Mouse (Mus musculus) heart, embryonic 15.5 days (tissue): ENCODE measurements around the gene Nanog. TPM values are rescaled to one million over a fixed set of nuclear protein-coding genes. Genes with fewer than 3 reads are reported as not detected.
"Not testable (repeated sequence)": the region's sequence is repeated elsewhere in the genome, so short reads cannot be mapped to it uniquely, and the experiment has no call there.

ENCODE experiments used
- ATAC-seq: fragments of 200-750 bp; cut with Nextera tagmentation; replicated peaks from 2 replicates; pipeline ENCODE4 v1.8.0; 2017; ENCODE audit warnings: low read depth, moderate TSS enrichment; ENCODE audit not compliant: insufficient number of reproducible peaks, insufficient read depth, low FRiP score
- H3K27ac ChIP-seq: fragments of 300-500 bp; sonication (generic); 2 replicates; pipeline ENCODE4 v1.5.1; 2015; ENCODE audit warnings: mild to moderate bottlenecking, inconsistent platforms
- H3K27me3 ChIP-seq: fragments of 300-500 bp; sonication (generic); 2 replicates; pipeline ENCODE4 v1.6.1; 2015; ENCODE audit warnings: inconsistent platforms
- H3K36me3 ChIP-seq: fragments of 300-500 bp; sonication (generic); 2 replicates; pipeline ENCODE4 v1.6.1; 2015; ENCODE audit warnings: mild to moderate bottlenecking, inconsistent platforms
- H3K4me1 ChIP-seq: fragments of 300-500 bp; sonication (generic); replicated peaks from 2 replicates; pipeline ENCODE4 v1.6.1; 2015; ENCODE audit warnings: inconsistent platforms
- H3K4me2 ChIP-seq: fragments of 300-500 bp; sonication (generic); 2 replicates; pipeline ENCODE4 v1.6.1; 2015; ENCODE audit warnings: inconsistent platforms, mild to moderate bottlenecking, moderate library complexity
- H3K4me3 ChIP-seq: fragments of 300-500 bp; sonication (generic); 2 replicates; pipeline ENCODE4 v1.5.1; 2015; ENCODE audit warnings: mild to moderate bottlenecking, inconsistent platforms
- H3K9ac ChIP-seq: fragments of 300-500 bp; sonication (generic); 2 replicates; pipeline ENCODE4 v1.6.1; 2015; ENCODE audit warnings: mild to moderate bottlenecking, inconsistent platforms
- H3K9me3 ChIP-seq: fragments of 300-500 bp; sonication (generic); replicated peaks from 2 replicates; pipeline ENCODE4 v1.6.1; 2016; ENCODE audit warnings: inconsistent platforms
- WGBS: fragments of 180-500 bp; shearing (Covaris S2); methylation state at CpG from one replicate; pipeline ENCODE4 v1.1.7; 2015; ENCODE audit warnings: mixed read lengths; 5-methylcytosine and 5-hydroxymethylcytosine counted together
- polyA plus RNA-seq: library from polyadenylated mRNA; unstranded; fragments of >200 nt; fragmentation: Nextera tagmentation; extraction: Ambion mirVana; gene quantifications from 2 replicates; pipeline ENCODE4 v1.2.1, GENCODE M21; 2015

The Nanog gene
- polyA plus RNA-seq, 1 experiment from 2014 or later, result 0.79 TPM

GRCm38 (mm10) chr6:122703251-122703650, 4.0 kb upstream of the Nanog start:
- ATAC-seq, result no peak
- peak overlapping the region; percentile 41; the same call in 1 of the 2 replicates for H3K4me3 ChIP-seq
- no peak overlapping the region for H3K9ac ChIP-seq
- H3K4me2 ChIP-seq, result peak overlapping the region; percentile 59
- no peaks in the 10 kb centered on the region for H3K9me3 ChIP-seq
- H3K4me1 ChIP-seq, result peaks cover 11% of the 10 kb centered on the region; the same call in 1 of the 2 replicates
- whole genome bisulfite sequencing, result 12% methylated on average over 6 of the region's 6 CpGs
- H3K27ac ChIP-seq, result peak overlapping the region; percentile 91
- no peaks in the 10 kb centered on the region; the same call in 1 of the 2 replicates for H3K27me3 ChIP-seq
- H3K36me3 ChIP-seq, result no peaks in the 10 kb centered on the region

- Histone ChIP-seq H3K9ac (no peak overlapping the region), H3K4me3 (no peak overlapping the region), H3K27me3 (no peaks in the 10 kb centered on the region; the same call in 1 of the 2 replicates), H3K27ac (peak overlapping the region; percentile 91), H3K4me2 (no peak overlapping the region), H3K36me3 (no peaks in the 10 kb centered on the region), H3K9me3 (no peaks in the 10 kb centered on the region), H3K4me1 (peaks cover 11% of the 10 kb centered on the region; the same call in 1 of the 2 replicates)
- 36% methylated on average over 1 of the region's 1 CpGs for WGBS
- ATAC-seq, result no peak
Observed at GRCm38 (mm10) chr6:122703706-122704105, 3.6 kb upstream of the Nanog start.

- Histone ChIP-seq H3K4me2 (no peak overlapping the region), H3K4me1 (peaks cover 11% of the 10 kb centered on the region; the same call in 1 of the 2 replicates), H3K4me3 (no peak overlapping the region), H3K9me3 (no peaks in the 10 kb centered on the region), H3K9ac (no peak overlapping the region), H3K36me3 (no peaks in the 10 kb centered on the region), H3K27ac (no peak overlapping the region), H3K27me3 (no peaks in the 10 kb centered on the region; the same call in 1 of the 2 replicates)
- WGBS, result 72% methylated on average over 12 of the region's 12 CpGs
- ATAC-seq, result no peak
Observed at GRCm38 (mm10) chr6:122706337-122706840, 900 bp upstream of the Nanog start.

GRCm38 (mm10) chr6:122708826-122709225, 1.5 kb downstream of the Nanog start:
- no peak for ATAC-seq
- 72% methylated on average over 4 of the region's 4 CpGs for WGBS

GRCm38 (mm10) chr6:122711455-122711854, 4.2 kb downstream of the Nanog start:
- H3K4me3 ChIP-seq, result no peak overlapping the region
- H3K27me3 ChIP-seq, result no peaks in the 10 kb centered on the region; the same call in 1 of the 2 replicates
- H3K4me1 ChIP-seq, result peaks cover 6% of the 10 kb centered on the region; the same call in 1 of the 2 replicates
- no peak for ATAC-seq
- no peak overlapping the region for H3K9ac ChIP-seq
- no peaks in the 10 kb centered on the region for H3K9me3 ChIP-seq
- no peak overlapping the region for H3K27ac ChIP-seq
- H3K36me3 ChIP-seq, result no peaks in the 10 kb centered on the region
- H3K4me2 ChIP-seq, result no peak overlapping the region
- 79% methylated on average over 2 of the region's 2 CpGs for WGBS

More at GRCm38 (mm10) chr6:122708826-122709225, 1.5 kb downstream of the Nanog start:
- Histone ChIP-seq H3K27ac (no peak overlapping the region), H3K9ac (no peak overlapping the region), H3K4me3 (no peak overlapping the region), H3K36me3 (no peaks in the 10 kb centered on the region), H3K4me2 (no peak overlapping the region), H3K9me3 (no peaks in the 10 kb centered on the region), H3K4me1 (no peaks in the 10 kb centered on the region), H3K27me3 (no peaks in the 10 kb centered on the region; the same call in 1 of the 2 replicates)

GRCm38 (mm10) chr6:122713116-122713515, 5.8 kb downstream of the Nanog start:
- not testable (repeated sequence) for H3K4me1 ChIP-seq, H3K9me3 ChIP-seq, H3K4me3 ChIP-seq, H3K36me3 ChIP-seq, H3K27me3 ChIP-seq, H3K4me2 ChIP-seq, ATAC-seq, H3K27ac ChIP-seq, H3K9ac ChIP-seq
- 91% methylated on average over 7 of the region's 7 CpGs for WGBS

GRCm38 (mm10) chr6:122714707-122715365, 7.5 kb downstream of the Nanog start:
- peaks cover 6% of the 10 kb centered on the region; the same call in 1 of the 2 replicates for H3K4me1 ChIP-seq
- H3K36me3 ChIP-seq, result no peaks in the 10 kb centered on the region
- H3K4me3 ChIP-seq, result no peak overlapping the region
- ATAC-seq, result no peak
- no peaks in the 10 kb centered on the region for H3K27me3 ChIP-seq
- WGBS, result 51% methylated on average over 7 of the region's 7 CpGs
- H3K9me3 ChIP-seq, result no peaks in the 10 kb centered on the region
- H3K9ac ChIP-seq, result no peak overlapping the region
- H3K27ac ChIP-seq, result no peak overlapping the region
- H3K4me2 ChIP-seq, result no peak overlapping the region

- no peak overlapping the region for H3K4me3 ChIP-seq
- ATAC-seq, result no peak
- H3K4me2 ChIP-seq, result no peak overlapping the region
- no peak overlapping the region for H3K9ac ChIP-seq
- H3K27me3 ChIP-seq, result no peaks in the 10 kb centered on the region
- WGBS, result 10% methylated on average over 4 of the region's 4 CpGs
- H3K9me3 ChIP-seq, result no peaks in the 10 kb centered on the region
- H3K36me3 ChIP-seq, result no peaks in the 10 kb centered on the region
- peaks cover 6% of the 10 kb centered on the region; the same call in 1 of the 2 replicates for H3K4me1 ChIP-seq
- H3K27ac ChIP-seq, result no peak overlapping the region
Observed at GRCm38 (mm10) chr6:122715886-122716285, 8.6 kb downstream of the Nanog start.

GRCm38 (mm10) chr6:122718224-122718623, 10.9 kb downstream of the Nanog start:
- WGBS, result 85% methylated on average over 1 of the region's 1 CpGs
- not testable (repeated sequence) for H3K9ac ChIP-seq, H3K9me3 ChIP-seq, H3K27me3 ChIP-seq, H3K36me3 ChIP-seq, ATAC-seq, H3K4me1 ChIP-seq, H3K4me3 ChIP-seq, H3K27ac ChIP-seq, H3K4me2 ChIP-seq

- Histone ChIP-seq H3K27ac (no peak overlapping the region), H3K36me3 (no peaks in the 10 kb centered on the region), H3K27me3 (no peaks in the 10 kb centered on the region), H3K4me3 (no peak overlapping the region), H3K4me1 (peaks cover 6% of the 10 kb centered on the region; the same call in 1 of the 2 replicates), H3K4me2 (no peak overlapping the region), H3K9me3 (no peaks in the 10 kb centered on the region), H3K9ac (no peak overlapping the region)
- 23% methylated on average over 2 of the region's 2 CpGs for WGBS
- ATAC-seq, result no peak
Observed at GRCm38 (mm10) chr6:122719942-122720341, 12.7 kb downstream of the Nanog start.

GRCm38 (mm10) chr6:122739952-122740351, 32.7 kb downstream of the Nanog start:
- ATAC-seq, result 0 out of 2 replicates have a peak, but pooled peaks have one; percentile 24
- 14% methylated on average over 8 of the region's 8 CpGs for WGBS
- no peak overlapping the region for H3K4me3 ChIP-seq

More at GRCm38 (mm10) chr6:122739952-122740351, 32.7 kb downstream of the Nanog start:
- Histone ChIP-seq H3K4me1 (peaks cover 12% of the 10 kb centered on the region), H3K27me3 (peaks cover 20% of the 10 kb centered on the region), H3K27ac (no peak overlapping the region), H3K9ac (no peak overlapping the region), H3K4me2 (peak overlapping the region; percentile 38), H3K9me3 (no peaks in the 10 kb centered on the region), H3K36me3 (no peaks in the 10 kb centered on the region)
